Mouse (Mus musculus): Measurements from ENCODE around the gene Il5.

GRCm38 (mm10) chr11:53732244-53732643, 11.7 kb downstream of the Il5 start:
- TF ChIP-seq CTCF (IDR thresholded peaks at IDR 0.05; ENCODE audit: low read depth) = no peak
- no peak for TF ChIP-seq EP300 (optimal IDR thresholded peaks at IDR 0.05)

All from stomach, postnatal 0 days (tissue).